Mouse (Mus musculus) kidney, adult 10 weeks (tissue): ENCODE results near the gene Nat8. TPM values are rescaled to one million over a fixed set of nuclear protein-coding genes. Genes with fewer than 3 reads are reported as not detected.

Experiments used
- polyA plus RNA-seq: library from polyadenylated mRNA; stranded (reverse); fragments of 350-450 nt; fragmentation: Illumina TruSeq; extraction: RNeasy Lipid Tissue Mini Kit (QIAGEN cat#74804); gene quantifications from one replicate; pipeline ENCODE4 v1.2.3, GENCODE M21; 2014; ENCODE audit warnings: low read depth, low replicate concordance

Nat8 gene
- 17.2 TPM for polyA plus RNA-seq

GRCm38 (mm10) chr6:85831796-85832321 lies at the start of gene Nat8:
Nat8 (minus strand) TSS chr6:85832082.

GRCm38 (mm10) chr6:85869006-85869405 lies 37.1 kb upstream of the Nat8 start, which contains the start of gene Nat8f2:
Nat8f2 (minus strand) TSS chr6:85869158.

GRCm38 (mm10) chr6:85820837-85821236 lies 11.0 kb downstream of the Nat8 start, which contains the start of the genes Nat8f6 and Nat8f5:
Nat8f6 (minus strand) TSS chr6:85820954.
Nat8f5 (minus strand) TSS chr6:85820972.

Other genes with a start within 250 kb of the Nat8 start
- 4.8 TPM for gene Alms1, start 244.6 kb downstream of the Nat8 start, polyA plus RNA-seq
- 4.2 TPM for gene Nat8f7, start 118.9 kb downstream of the Nat8 start, polyA plus RNA-seq
- 48.7 TPM for gene Nat8f3, start 66.3 kb downstream of the Nat8 start, polyA plus RNA-seq
- gene Nat8f6, start 11.1 kb downstream of the Nat8 start, polyA plus RNA-seq: 27.1 TPM
- 4.9 TPM for gene Nat8f5, start 11.1 kb downstream of the Nat8 start, polyA plus RNA-seq
- 19.5 TPM for gene Nat8f2, start 37.1 kb upstream of the Nat8 start, polyA plus RNA-seq
- 8.9 TPM for gene Nat8f4, start 72.8 kb upstream of the Nat8 start, polyA plus RNA-seq
- gene Tprkb, start 79.8 kb upstream of the Nat8 start, polyA plus RNA-seq: 305 TPM
- 35.5 TPM for gene Nat8f1, start 83.6 kb upstream of the Nat8 start, polyA plus RNA-seq
- gene Dusp11, start 129.6 kb upstream of the Nat8 start, polyA plus RNA-seq: 146 TPM
- not detected for gene Figla, start 184.1 kb upstream of the Nat8 start, polyA plus RNA-seq
- 0.28 TPM for gene Add2, start 196.6 kb upstream of the Nat8 start, polyA plus RNA-seq